Mouse (Mus musculus): ENCODE data around the gene Pnrc1. TPM values are rescaled to one million over a fixed set of nuclear protein-coding genes. Genes with fewer than 3 reads are reported as not detected.

Pnrc1 gene
- polyA plus RNA-seq, 1 experiment from 2014 or later = 88.4 TPM

Other genes starting within 250 kb of the Pnrc1 start
- gene Gabrr2, start 227.2 kb downstream of the Pnrc1 start, polyA plus RNA-seq (2016; fragmentation: Nextera tagmentation; extraction: Ambion mirVana) = 0.21 TPM in 1 of 2 replicates, not detected in the other
- 0.06 TPM in 1 of 2 replicates, not detected in the other for gene Gabrr1, start 157.6 kb downstream of the Pnrc1 start, polyA plus RNA-seq (2016; fragmentation: Nextera tagmentation; extraction: Ambion mirVana)
- 0.74 and 0.92 TPM in 2 replicates for gene Pm20d2, start 100.4 kb downstream of the Pnrc1 start, polyA plus RNA-seq (2016; fragmentation: Nextera tagmentation; extraction: Ambion mirVana)
- gene Srsf12, start 81.2 kb downstream of the Pnrc1 start, polyA plus RNA-seq (2016; fragmentation: Nextera tagmentation; extraction: Ambion mirVana) = 3.3 and 5.8 TPM in 2 replicates
- gene Rngtt, start 20.1 kb upstream of the Pnrc1 start, polyA plus RNA-seq (2016; fragmentation: Nextera tagmentation; extraction: Ambion mirVana) = 32.6 and 34.3 TPM in 2 replicates

All from embryonic facial prominence, embryonic 10.5 days (tissue).